Mouse (Mus musculus) cerebellum, adult 2 months (tissue): ENCODE measurements around the gene Ska3.

Experiments used
- CTCF ChIP-seq: fragments of 200-500 bp; IDR thresholded peaks from 2 replicates; pipeline ENCODE4 v1.5.1; 2011; ENCODE audit warnings: low read depth, mild to moderate bottlenecking, control low read depth, low read length, moderate library complexity, borderline replicate concordance; ENCODE audit not compliant: insufficient read depth
- POLR2A ChIP-seq: fragments of 200-500 bp; IDR thresholded peaks from 2 replicates; pipeline ENCODE4 v1.6.1; 2011; ENCODE audit warnings: low read length, control low read depth, borderline replicate concordance; ENCODE audit not compliant: insufficient read depth

DNA sequence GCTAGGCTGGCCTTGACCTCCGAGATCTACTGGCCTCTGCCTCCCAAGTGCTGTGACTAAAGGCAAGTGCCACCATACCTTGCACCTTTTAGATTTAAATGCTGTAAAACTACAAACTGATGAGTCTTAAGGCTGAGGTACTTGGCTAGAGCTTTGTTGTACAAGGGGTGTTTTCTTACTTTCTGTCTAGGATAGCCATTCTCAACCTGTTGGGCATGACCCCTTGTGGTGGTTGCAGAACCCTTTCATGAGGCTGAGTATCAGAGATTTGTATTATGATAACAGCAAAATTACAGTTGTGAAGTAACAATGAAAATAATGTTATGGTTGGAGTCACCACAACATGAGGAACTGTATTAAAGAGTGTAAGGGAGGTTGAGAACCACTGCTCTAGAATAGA is 1.3 kb upstream of the Ska3 start:
- TF ChIP-seq POLR2A = no peak
- TF ChIP-seq CTCF = no peak
